Mouse (Mus musculus) liver (tissue): ENCODE measurements around the gene Cntn2.
"Not testable (repeated sequence)": the region's sequence is repeated elsewhere in the genome, so short reads cannot be mapped to it uniquely, and the experiment has no call there.

Experiments
- DNase-seq: peaks from one replicate; pipeline ENCODE4 v3.0.0-alpha.2; 2020; ENCODE audit warnings: mixed read lengths

Gene Cntn2

GRCm38 (mm10) chr1:132509771-132510170, 33.3 kb downstream of the Cntn2 start:
- DNase-seq = no peak

- DNase-seq = no peak
These were observed 36.4 kb downstream of the Cntn2 start for GRCm38 (mm10) chr1:132506656-132507055.

- no peak for DNase-seq
These were observed 37.0 kb downstream of the Cntn2 start, which contains the start of gene Tmem81 for GRCm38 (mm10) chr1:132506058-132506457. TSS of gene Tmem81 (plus strand) at chr1:132506230.

GRCm38 (mm10) chr1:132505155-132505554, 37.9 kb downstream of the Cntn2 start:
- no peak for DNase-seq

DNA sequence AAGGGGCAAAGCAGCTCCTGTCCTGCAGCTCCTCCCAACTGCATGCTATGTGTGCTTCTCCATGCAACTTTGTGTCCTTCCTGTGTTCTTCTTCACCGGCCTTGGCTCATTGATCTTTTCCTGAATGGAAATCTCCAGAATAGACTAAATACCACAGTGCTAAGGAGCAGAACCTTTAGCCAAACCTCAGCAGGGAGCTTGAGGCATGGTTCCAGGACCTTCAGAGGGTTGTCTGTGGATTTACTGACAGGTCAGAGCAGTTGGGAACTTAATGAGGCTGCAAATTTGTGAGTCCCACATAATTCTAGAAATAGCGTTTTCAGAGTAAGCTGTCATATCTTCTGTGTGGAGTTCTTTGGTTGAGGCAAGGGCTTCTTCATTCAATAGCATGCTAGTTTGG, 42.5 kb downstream of the Cntn2 start:
- DNase-seq = no peak

- no peak for DNase-seq
These were observed 59.3 kb downstream of the Cntn2 start for GRCm38 (mm10) chr1:132483759-132484158.

GRCm38 (mm10) chr1:132483234-132483633, 59.8 kb downstream of the Cntn2 start:
- no peak for DNase-seq

- DNase-seq = no peak
These were observed 61.4 kb downstream of the Cntn2 start for GRCm38 (mm10) chr1:132481619-132482018.

DNA sequence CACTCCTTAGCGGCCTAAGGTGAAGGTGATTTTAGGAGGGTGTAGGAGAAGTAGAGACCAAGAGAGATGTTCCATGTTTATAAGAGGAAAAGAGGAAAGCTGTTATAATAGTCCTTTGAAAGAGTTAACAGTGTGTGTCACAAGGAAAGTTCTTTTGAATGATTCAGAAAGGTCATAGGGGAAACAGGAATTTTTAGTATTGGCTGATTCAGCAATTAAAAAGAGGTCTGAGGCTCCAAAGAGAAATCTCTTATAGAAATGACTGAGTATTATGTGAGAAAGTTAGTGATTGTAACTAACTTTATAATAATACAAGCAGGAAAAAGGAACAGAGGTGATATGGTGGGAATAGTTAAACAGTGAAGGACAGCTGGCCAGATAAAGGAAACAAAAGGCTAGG, 63.6 kb downstream of the Cntn2 start:
- no peak for DNase-seq

- peak; percentile 89 for DNase-seq
These were observed 65.9 kb downstream of the Cntn2 start, which contains the start of gene Rbbp5 for GRCm38 (mm10) chr1:132476928-132477691. TSS of gene Rbbp5 (plus strand) at chr1:132477365.

GRCm38 (mm10) chr1:132476575-132476927, 66.5 kb downstream of the Cntn2 start:
- DNase-seq = peak; percentile 9

GRCm38 (mm10) chr1:132474496-132474895, 68.6 kb downstream of the Cntn2 start:
- DNase-seq = no peak

- DNase-seq = no peak
These were observed 70.5 kb downstream of the Cntn2 start for GRCm38 (mm10) chr1:132472537-132472936.

- no peak for DNase-seq
These were observed 71.6 kb downstream of the Cntn2 start for GRCm38 (mm10) chr1:132471499-132471898.

DNA sequence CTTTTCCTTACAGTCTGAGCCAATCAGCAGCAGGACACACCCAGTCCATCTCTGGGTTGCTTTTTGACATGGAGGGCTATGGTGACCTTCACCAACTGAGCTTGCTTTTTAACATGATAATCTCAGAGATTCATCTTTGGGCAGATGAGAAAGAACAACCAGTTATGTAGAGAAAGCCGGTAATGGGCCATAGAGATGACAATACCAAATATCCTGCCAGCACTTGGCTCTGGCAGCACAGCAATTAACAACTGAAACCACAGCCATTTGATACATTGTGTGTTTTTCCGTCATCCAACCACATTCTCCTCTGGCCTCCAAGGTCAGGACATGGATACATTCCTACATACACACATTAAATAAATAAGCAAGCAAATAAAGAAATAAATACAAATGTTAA, 72.0 kb downstream of the Cntn2 start:
- DNase-seq = no peak

GRCm38 (mm10) chr1:132470031-132470430, 73.0 kb downstream of the Cntn2 start:
- DNase-seq = not testable (repeated sequence)

DNA sequence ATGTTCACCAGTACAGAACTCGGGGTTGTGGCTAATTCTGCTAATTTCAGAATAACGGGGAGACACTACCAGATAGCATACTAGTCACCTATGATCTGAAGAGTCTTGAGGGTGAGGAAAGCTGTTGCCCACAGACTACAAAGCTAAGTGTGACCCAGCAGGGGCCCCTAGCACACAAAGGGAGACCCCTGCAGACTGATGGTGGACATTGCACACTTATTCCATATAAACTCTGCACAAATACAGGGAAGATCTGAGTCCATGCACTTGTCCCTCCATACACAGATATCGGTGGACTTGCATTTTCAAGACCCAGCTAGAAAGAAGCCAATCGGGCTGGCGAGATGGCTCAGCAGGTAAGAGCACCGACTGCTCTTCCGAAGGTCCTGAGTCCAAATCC, 73.5 kb downstream of the Cntn2 start:
- no peak for DNase-seq

DNA sequence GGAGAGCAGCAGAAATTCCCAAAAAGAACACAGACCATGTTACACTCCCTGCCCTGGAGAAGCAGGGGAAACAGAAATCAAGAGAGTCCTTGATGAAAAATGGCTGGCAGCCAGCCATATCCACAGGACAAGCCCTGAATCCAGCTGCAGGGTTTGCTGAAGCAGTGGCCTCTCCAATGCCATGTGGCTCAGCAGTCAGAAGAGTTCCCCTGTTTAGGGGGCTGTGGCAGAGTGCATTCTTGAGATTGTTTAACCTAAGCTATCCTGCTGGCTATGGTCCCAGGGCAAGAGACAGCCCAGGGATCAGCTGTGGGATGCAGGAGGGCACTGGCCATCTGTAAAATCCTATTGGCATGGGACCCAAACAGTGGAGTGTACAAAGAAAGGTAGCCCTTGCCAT, 74.1 kb downstream of the Cntn2 start:
- DNase-seq = no peak

- DNase-seq = no peak
These were observed 78.4 kb downstream of the Cntn2 start for GRCm38 (mm10) chr1:132464651-132465050.
